Mouse (Mus musculus): ENCODE results near the gene Tmem211. TPM values are rescaled to one million over a fixed set of nuclear protein-coding genes. Genes with fewer than 3 reads are reported as not detected.

Gene Tmem211
- polyA plus RNA-seq, 1 experiment from 2014 or later = not detected

- Histone ChIP-seq H3K4me1 (peaks cover 8% of the 10 kb centered on the region), H3K27ac (no peak overlapping the region), H3K4me3 (peak overlapping the region; percentile 36), H3K27me3 (ENCODE audit: insufficient read depth, poor library complexity, severe bottlenecking) (peaks cover 83% of the 10 kb centered on the region), H3K36me3 (no peaks in the 10 kb centered on the region), H3K9me3 (no peaks in the 10 kb centered on the region)
- 6% methylated on average over 59 of the region's 60 CpGs for WGBS
- no peak for DNase-seq (ENCODE audit: low spot score)
Measured at GRCm38 (mm10) chr5:113286591-113287520, 60.1 kb downstream of the Tmem211 start.

- Histone ChIP-seq H3K4me1 (peaks cover 8% of the 10 kb centered on the region), H3K9me3 (no peaks in the 10 kb centered on the region), H3K36me3 (no peaks in the 10 kb centered on the region), H3K27me3 (ENCODE audit: insufficient read depth, poor library complexity, severe bottlenecking) (peaks cover 89% of the 10 kb centered on the region), H3K4me3 (no peak overlapping the region), H3K27ac (no peak overlapping the region)
- WGBS = 38% methylated on average over 5 of the region's 5 CpGs
- no peak for DNase-seq (ENCODE audit: low spot score)
Measured at GRCm38 (mm10) chr5:113287762-113288161, 61.1 kb downstream of the Tmem211 start.

- Histone ChIP-seq H3K4me1 (peaks cover 8% of the 10 kb centered on the region), H3K27ac (no peak overlapping the region), H3K9me3 (no peaks in the 10 kb centered on the region), H3K4me3 (no peak overlapping the region), H3K36me3 (no peaks in the 10 kb centered on the region), H3K27me3 (ENCODE audit: insufficient read depth, poor library complexity, severe bottlenecking) (peaks cover 89% of the 10 kb centered on the region)
- 36% methylated on average over 13 of the region's 13 CpGs for WGBS
- DNase-seq (ENCODE audit: low spot score) = no peak
Measured at GRCm38 (mm10) chr5:113288490-113288889, 61.8 kb downstream of the Tmem211 start.

Other genes with a start within 250 kb of the Tmem211 start
- gene Grk3, start 211.1 kb upstream of the Tmem211 start, polyA plus RNA-seq (2016; fragmentation: Nextera tagmentation; extraction: Ambion mirVana) = 10.6 and 13.3 TPM in 2 replicates
- not detected in 2 replicates for gene Crybb2, start 156.8 kb upstream of the Tmem211 start, polyA plus RNA-seq (2016; fragmentation: Nextera tagmentation; extraction: Ambion mirVana)
- 0.71 and 0.87 TPM in 2 replicates for gene Crybb3, start 145.3 kb upstream of the Tmem211 start, polyA plus RNA-seq (2016; fragmentation: Nextera tagmentation; extraction: Ambion mirVana)
- 10.2 and 14.7 TPM in 2 replicates for gene 2900026A02Rik, start 5.7 kb upstream of the Tmem211 start, polyA plus RNA-seq (2016; fragmentation: Nextera tagmentation; extraction: Ambion mirVana)
- gene Sgsm1, start 83.9 kb downstream of the Tmem211 start, polyA plus RNA-seq (2016; fragmentation: Nextera tagmentation; extraction: Ambion mirVana) = 6.5 and 6.7 TPM in 2 replicates
- not detected in 2 replicates for gene Aym1, start 130.4 kb downstream of the Tmem211 start, polyA plus RNA-seq (2016; fragmentation: Nextera tagmentation; extraction: Ambion mirVana)